Mouse (Mus musculus) Patski (cell line): ENCODE measurements around the gene Glis2. TPM values are rescaled to one million over a fixed set of nuclear protein-coding genes. Genes with fewer than 3 reads are reported as not detected.

ENCODE experiments used
- ATAC-seq: fragments of 100-300 bp; one replicate; pipeline ENCODE4 v1.8.0; 2021
- CTCF ChIA-PET: fragments of 350-600 bp; sonication (Branson Sonifier 250); formaldehyde crosslinking; loops from one replicate; lab custom pipeline; 2022; ENCODE audit warnings: inconsistent platforms; lab: Charles Lee
- POLR2A ChIA-PET: fragments of 350-600 bp; sonication (Branson Sonifier 250); formaldehyde crosslinking; loops from one replicate; lab custom pipeline; 2022; ENCODE audit warnings: antibody characterized with exemption, inconsistent platforms; lab: Charles Lee
- DNase-seq: peaks from one replicate; pipeline ENCODE4 v3.0.0-alpha.2; 2011; ENCODE audit warnings: low read depth, low spot score
- H3K27me3 ChIP-seq: fragments of 371-371 bp; one replicate; pipeline ENCODE4 v1.5.1; 2021
- CTCF ChIP-seq: fragments of 100-300 bp; IDR thresholded peaks from one replicate; pipeline ENCODE4 v1.5.1; 2021
- in situ Hi-C: fragments of 300-500 bp; cut with MboI; formaldehyde crosslinking; loops from 3 replicates; pipeline ENCODE4 v1.11.1; 2018; ENCODE audit warnings: low pct_unique_long_range_greater_than_20kb, mixed read lengths
- polyA plus RNA-seq: library from polyadenylated mRNA; unstranded; gene quantifications from one replicate; pipeline ENCODE4 v1.2.3, GENCODE M21; 2021

The Glis2 gene
- polyA plus RNA-seq, 1 experiment from 2014 or later = 87.1 TPM

GRCm38 (mm10) chr16:4658781-4659245, 64.3 kb downstream of the Glis2 start:
- H3K27me3 ChIP-seq = no peaks in the 10 kb centered on the region
- DNase-seq (no peak), ATAC-seq (no peak)
- ChIA-PET POLR2A (no interaction called here), CTCF (interaction anchor here (1.5 to 6.8 kb wide), 4 partner anchors 9 to 27 kb away, joined by 4 to 83 read pairs (median 34); no protein-coding TSS in a partner anchor)
- no peak for TF ChIP-seq CTCF
- in situ Hi-C loops = no loop called here

GRCm38 (mm10) chr16:4659326-4659725, 64.8 kb downstream of the Glis2 start:
- DNase-seq = no peak
- TF ChIP-seq CTCF = no peak
- in situ Hi-C loops = no loop called here
- ChIA-PET CTCF (interaction anchor here (6.7 kb wide), 1 partner anchor 8 kb away, joined by 65 read pairs; no protein-coding TSS in a partner anchor), POLR2A (no interaction called here)
- no peaks in the 10 kb centered on the region for H3K27me3 ChIP-seq
- ATAC-seq = no peak

GRCm38 (mm10) chr16:4661605-4662004, 67.1 kb downstream of the Glis2 start:
- ChIA-PET CTCF (no interaction called here), POLR2A (no interaction called here)
- H3K27me3 ChIP-seq = no peaks in the 10 kb centered on the region
- DNase-seq (no peak), ATAC-seq (no peak)
- in situ Hi-C loops = no loop called here
- TF ChIP-seq CTCF = no peak

GRCm38 (mm10) chr16:4663806-4664205, 69.3 kb downstream of the Glis2 start:
- DNase-seq (no peak), ATAC-seq (no peak)
- ChIA-PET POLR2A (no interaction called here), CTCF (no interaction called here)
- no peaks in the 10 kb centered on the region for H3K27me3 ChIP-seq
- in situ Hi-C loops = no loop called here
- TF ChIP-seq CTCF = no peak

GRCm38 (mm10) chr16:4665726-4666125, 71.2 kb downstream of the Glis2 start:
- ATAC-seq = no peak
- in situ Hi-C loops = loop anchor here (5.0 kb wide), 2 partner anchors 33 to 103 kb away; no protein-coding TSS in a partner anchor
- DNase-seq = no peak
- TF ChIP-seq CTCF = no peak
- no peaks in the 10 kb centered on the region for H3K27me3 ChIP-seq
- CTCF ChIA-PET = interaction anchor here (2.5 to 4.3 kb wide), 4 partner anchors 9 to 56 kb away, joined by 12 to 65 read pairs (median 42); no protein-coding TSS in a partner anchor
- POLR2A ChIA-PET = interaction anchor here (1.1 kb wide), 1 partner anchor 12 kb away, joined by 3 read pairs; no protein-coding TSS in a partner anchor

- H3K27me3 ChIP-seq = no peaks in the 10 kb centered on the region
- ChIA-PET POLR2A (interaction anchor here (0.7 to 2.1 kb wide), 6 partner anchors 13 to 45 kb away, joined by 3 to 10 read pairs (median 3); partner anchors contain the start of gene Pam16), CTCF (interaction anchor here (0.7 to 4.3 kb wide), 29 partner anchors 9 to 126 kb away, joined by 3 to 65 read pairs (median 7); partner anchors contain the start of genes Coro7, Dnaja3, Pam16 and Tfap4)
- peak; percentile 57 for DNase-seq
- peak; percentile 94 for TF ChIP-seq CTCF
- in situ Hi-C loops = loop anchor here (5.0 kb wide), 2 partner anchors 35 to 105 kb away; no protein-coding TSS in a partner anchor
- peak; percentile 83 for ATAC-seq
Measured at GRCm38 (mm10) chr16:4667190-4667808, 72.8 kb downstream of the Glis2 start.

GRCm38 (mm10) chr16:4670317-4670716, 75.8 kb downstream of the Glis2 start:
- no peak for ATAC-seq
- in situ Hi-C loops = no loop called here
- H3K27me3 ChIP-seq = no peaks in the 10 kb centered on the region
- TF ChIP-seq CTCF = no peak
- ChIA-PET CTCF (interaction anchor here (1.0 to 1.3 kb wide), 2 partner anchors 12 to 123 kb away, joined by 4 read pairs; no protein-coding TSS in a partner anchor), POLR2A (no interaction called here)
- DNase-seq = no peak

- no peak for TF ChIP-seq CTCF
- DNase-seq (no peak), ATAC-seq (no peak)
- no peaks in the 10 kb centered on the region for H3K27me3 ChIP-seq
- in situ Hi-C loops = no loop called here
- ChIA-PET POLR2A (no interaction called here), CTCF (interaction anchor here (1.5 kb wide), 1 partner anchor 45 kb away, joined by 3 read pairs; no protein-coding TSS in a partner anchor)
Measured at GRCm38 (mm10) chr16:4674091-4674490, 79.6 kb downstream of the Glis2 start.

Other genes with a start within 250 kb of the Glis2 start
- gene Adcy9, start 174.2 kb upstream of the Glis2 start, polyA plus RNA-seq = 4.0 TPM
- gene Srl, start 52.9 kb upstream of the Glis2 start, polyA plus RNA-seq = 2.0 TPM
- gene Tfap4, start 34.9 kb upstream of the Glis2 start, polyA plus RNA-seq = 9.8 TPM
- 57.2 TPM for gene Pam16, start 30.3 kb downstream of the Glis2 start, polyA plus RNA-seq
- 74.5 TPM for gene Vasn, start 45.2 kb downstream of the Glis2 start, polyA plus RNA-seq
- 84.4 TPM for gene Dnaja3, start 45.3 kb downstream of the Glis2 start, polyA plus RNA-seq
- gene Coro7, start 85.1 kb downstream of the Glis2 start, polyA plus RNA-seq = 28.4 TPM
- 30.9 TPM for gene Nmral1, start 124.6 kb downstream of the Glis2 start, polyA plus RNA-seq
- 104 TPM for gene Hmox2, start 131.6 kb downstream of the Glis2 start, polyA plus RNA-seq
- gene Cdip1, start 195.6 kb downstream of the Glis2 start, polyA plus RNA-seq = 43.9 TPM
- 0.89 TPM for gene 4930562C15Rik, start 240.7 kb downstream of the Glis2 start, polyA plus RNA-seq